Mouse (Mus musculus) midbrain, embryonic 11.5 days (tissue): ENCODE data around the gene Plet1. TPM values are rescaled to one million over a fixed set of nuclear protein-coding genes. Genes with fewer than 3 reads are reported as not detected.

Experiments used
- ATAC-seq: fragments of 200-750 bp; cut with Nextera tagmentation; 2 replicates; pipeline ENCODE4 v1.8.0; 2017; ENCODE audit warnings: moderate TSS enrichment, moderate library complexity; ENCODE audit not compliant: low FRiP score
- DNase-seq: peaks from one replicate; pipeline ENCODE4 v3.0.0; 2015; ENCODE audit warnings: low spot score; ENCODE audit errors: missing footprints
- H3K27ac ChIP-seq: fragments of 300-500 bp; sonication (generic); 2 replicates; pipeline ENCODE4 v1.5.1; 2014; ENCODE audit warnings: low read depth, low read length
- H3K27me3 ChIP-seq: fragments of 300-500 bp; sonication (generic); 2 replicates; pipeline ENCODE4 v1.6.1; 2014; ENCODE audit warnings: mild to moderate bottlenecking, low read length, moderate library complexity, mixed read lengths; ENCODE audit not compliant: control insufficient read depth, insufficient read depth
- H3K36me3 ChIP-seq: fragments of 300-500 bp; sonication (generic); 2 replicates; pipeline ENCODE4 v1.6.1; 2014; ENCODE audit warnings: mild to moderate bottlenecking, low read length, moderate library complexity, mixed read lengths; ENCODE audit not compliant: control insufficient read depth, insufficient read depth
- H3K4me1 ChIP-seq: fragments of 300-500 bp; sonication (generic); 2 replicates; pipeline ENCODE4 v1.6.1; 2014; ENCODE audit warnings: low read length; ENCODE audit not compliant: control insufficient read depth, insufficient read depth
- H3K4me2 ChIP-seq: fragments of 300-500 bp; sonication (generic); 2 replicates; pipeline ENCODE4 v1.6.1; 2014; ENCODE audit warnings: mild to moderate bottlenecking, moderate library complexity
- H3K4me3 ChIP-seq: fragments of 300-500 bp; sonication (generic); 2 replicates; pipeline ENCODE4 v1.5.1; 2014; ENCODE audit warnings: low read depth, low read length
- H3K9ac ChIP-seq: fragments of 300-500 bp; sonication (generic); 2 replicates; pipeline ENCODE4 v1.6.1; 2014; ENCODE audit warnings: low read length
- H3K9me3 ChIP-seq: fragments of 300-500 bp; sonication (generic); 2 replicates; pipeline ENCODE4 v1.6.1; 2016; ENCODE audit warnings: low read length; ENCODE audit not compliant: control insufficient read depth
- WGBS: fragments of 180-500 bp; shearing (Covaris S2); extraction: QIAGEN DNeasy Blood & Tissue Kit; methylation state at CpG from one replicate; pipeline ENCODE4 v1.1.7; 2014; 5-methylcytosine and 5-hydroxymethylcytosine counted together
- polyA plus RNA-seq: library from polyadenylated mRNA; unstranded; fragments of >200 nt; fragmentation: Nextera tagmentation; extraction: Ambion mirVana; gene quantifications from 2 replicates; pipeline ENCODE4 v1.2.1, GENCODE M21; 2014

Plet1 gene
- polyA plus RNA-seq, 1 experiment from 2014 or later: 0.78 TPM

- Histone ChIP-seq H3K4me2 (no peak overlapping the region), H3K36me3 (no peaks in the 10 kb centered on the region), H3K4me1 (no peaks in the 10 kb centered on the region), H3K27ac (no peak overlapping the region), H3K9ac (no peak overlapping the region), H3K9me3 (no peaks in the 10 kb centered on the region), H3K27me3 (no peaks in the 10 kb centered on the region), H3K4me3 (no peak overlapping the region)
- DNase-seq: no peak
- no peak for ATAC-seq
- WGBS: 83% methylated on average over 5 of the region's 5 CpGs
Measured at GRCm38 (mm10) chr9:50470377-50471100, 23.8 kb upstream of the Plet1 start.

GRCm38 (mm10) chr9:50471181-50471901 lies 23.0 kb upstream of the Plet1 start:
- H3K27me3 ChIP-seq: no peaks in the 10 kb centered on the region
- no peak overlapping the region for H3K9ac ChIP-seq
- H3K27ac ChIP-seq: no peak overlapping the region
- ATAC-seq: no peak
- no peaks in the 10 kb centered on the region for H3K36me3 ChIP-seq
- H3K4me1 ChIP-seq: no peaks in the 10 kb centered on the region
- H3K4me3 ChIP-seq: no peak overlapping the region
- DNase-seq: no peak
- WGBS: 85% methylated on average over 13 of the region's 13 CpGs
- no peaks in the 10 kb centered on the region for H3K9me3 ChIP-seq
- no peak overlapping the region for H3K4me2 ChIP-seq

- Histone ChIP-seq H3K4me2 (no peak overlapping the region), H3K4me3 (no peak overlapping the region), H3K9ac (no peak overlapping the region), H3K27me3 (no peaks in the 10 kb centered on the region), H3K9me3 (no peaks in the 10 kb centered on the region), H3K36me3 (no peaks in the 10 kb centered on the region), H3K4me1 (peaks cover 5% of the 10 kb centered on the region), H3K27ac (no peak overlapping the region)
- 89% methylated on average over 7 of the region's 7 CpGs for WGBS
- DNase-seq (no peak), ATAC-seq (no peak)
Measured at GRCm38 (mm10) chr9:50475318-50475717, 19.0 kb upstream of the Plet1 start.

- no peak overlapping the region for H3K4me3 ChIP-seq
- no peak for ATAC-seq
Measured at GRCm38 (mm10) chr9:50475745-50476144, 18.6 kb upstream of the Plet1 start.

GRCm38 (mm10) chr9:50476651-50477050 lies 17.7 kb upstream of the Plet1 start:
- H3K4me2 ChIP-seq: no peak overlapping the region
- 75% methylated on average over 7 of the region's 7 CpGs for WGBS
- H3K27ac ChIP-seq: no peak overlapping the region
- no peak for DNase-seq
- H3K27me3 ChIP-seq: no peaks in the 10 kb centered on the region
- no peak overlapping the region for H3K4me3 ChIP-seq
- ATAC-seq: no peak
- H3K9me3 ChIP-seq: no peaks in the 10 kb centered on the region
- peaks cover 5% of the 10 kb centered on the region for H3K4me1 ChIP-seq
- H3K36me3 ChIP-seq: no peaks in the 10 kb centered on the region
- no peak overlapping the region for H3K9ac ChIP-seq

More at GRCm38 (mm10) chr9:50475745-50476144, 18.6 kb upstream of the Plet1 start:
- Histone ChIP-seq H3K9ac (no peak overlapping the region), H3K27ac (no peak overlapping the region), H3K36me3 (no peaks in the 10 kb centered on the region), H3K27me3 (no peaks in the 10 kb centered on the region), H3K9me3 (no peaks in the 10 kb centered on the region), H3K4me2 (no peak overlapping the region), H3K4me1 (peaks cover 5% of the 10 kb centered on the region)
- no peak for DNase-seq
- 62% methylated on average over 8 of the region's 8 CpGs for WGBS

- Histone ChIP-seq H3K4me1 (peaks cover 5% of the 10 kb centered on the region), H3K27me3 (no peaks in the 10 kb centered on the region), H3K27ac (no peak overlapping the region), H3K9ac (no peak overlapping the region), H3K4me3 (no peak overlapping the region), H3K4me2 (no peak overlapping the region), H3K9me3 (no peaks in the 10 kb centered on the region), H3K36me3 (no peaks in the 10 kb centered on the region)
- no peak for DNase-seq
- WGBS: 90% methylated on average over 9 of the region's 9 CpGs
- ATAC-seq: no peak
Measured at GRCm38 (mm10) chr9:50477270-50477669, 17.1 kb upstream of the Plet1 start.

- peaks cover 5% of the 10 kb centered on the region for H3K4me1 ChIP-seq
- no peaks in the 10 kb centered on the region for H3K36me3 ChIP-seq
- H3K9me3 ChIP-seq: no peaks in the 10 kb centered on the region
- WGBS: 4% methylated on average over 5 of the region's 5 CpGs
- ATAC-seq: no peak
- no peaks in the 10 kb centered on the region for H3K27me3 ChIP-seq
- H3K4me3 ChIP-seq: no peak overlapping the region
- H3K4me2 ChIP-seq: no peak overlapping the region
- DNase-seq: no peak
- no peak overlapping the region for H3K9ac ChIP-seq
- H3K27ac ChIP-seq: no peak overlapping the region
Measured at GRCm38 (mm10) chr9:50478826-50479225, 15.5 kb upstream of the Plet1 start.

- no peak for DNase-seq
- H3K4me1 ChIP-seq: peaks cover 5% of the 10 kb centered on the region
- ATAC-seq: no peak
- no peak overlapping the region for H3K9ac ChIP-seq
- H3K27me3 ChIP-seq: no peaks in the 10 kb centered on the region
- H3K4me3 ChIP-seq: no peak overlapping the region
- H3K4me2 ChIP-seq: no peak overlapping the region
- no peak overlapping the region for H3K27ac ChIP-seq
- H3K9me3 ChIP-seq: no peaks in the 10 kb centered on the region
- 31% methylated on average over 8 of the region's 8 CpGs for WGBS
- no peaks in the 10 kb centered on the region for H3K36me3 ChIP-seq
Measured at GRCm38 (mm10) chr9:50479476-50479875, 14.8 kb upstream of the Plet1 start.

GRCm38 (mm10) chr9:50482743-50483142 lies 11.6 kb upstream of the Plet1 start:
- Histone ChIP-seq H3K27me3 (no peaks in the 10 kb centered on the region), H3K4me2 (no peak overlapping the region), H3K27ac (no peak overlapping the region), H3K4me1 (peaks cover 5% of the 10 kb centered on the region), H3K9ac (no peak overlapping the region), H3K9me3 (no peaks in the 10 kb centered on the region), H3K4me3 (no peak overlapping the region), H3K36me3 (no peaks in the 10 kb centered on the region)
- DNase-seq (no peak), ATAC-seq (no peak)
- WGBS: 88% methylated on average over 8 of the region's 8 CpGs
